Comparison of ENCODE assay signal across 8 mouse cellular contexts in the genomic region with DNA sequence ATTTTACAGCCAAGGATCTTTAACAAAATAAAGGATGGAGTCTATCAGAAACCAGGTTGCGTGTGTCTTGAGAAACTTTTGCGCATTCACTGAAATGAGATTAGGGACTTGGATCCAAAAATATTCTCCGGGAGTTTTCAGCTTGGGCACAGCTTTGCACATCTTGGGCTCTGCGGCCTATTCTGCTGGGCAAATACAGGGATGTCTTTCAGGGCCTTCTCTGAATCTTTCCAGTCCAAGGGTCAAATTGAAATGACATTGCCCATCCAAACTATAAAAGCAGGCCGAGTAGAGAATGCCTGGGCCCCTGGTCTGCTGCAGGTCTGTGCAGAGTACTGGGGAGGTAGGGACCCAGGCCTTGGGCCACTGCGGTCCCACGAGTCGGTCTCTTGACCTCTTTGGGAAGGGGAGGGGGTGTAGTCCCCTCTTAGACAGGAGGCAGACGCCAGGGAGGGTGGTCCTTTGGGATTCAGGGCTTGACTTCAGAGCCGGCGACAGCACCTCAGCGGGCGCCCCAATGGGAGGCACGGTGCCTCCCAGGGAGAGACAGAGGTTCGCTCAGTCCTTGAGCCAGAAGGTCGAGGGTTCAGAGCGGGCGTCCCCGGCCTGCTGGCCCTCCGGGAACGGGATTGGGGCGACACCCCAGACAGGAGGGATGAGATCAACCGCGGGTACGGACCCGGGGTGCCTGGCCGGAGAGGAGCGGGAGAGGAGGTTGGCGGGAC. TPM values are rescaled to one million over a fixed set of nuclear protein-coding genes. Genes with fewer than 3 reads are reported as not detected.
DNase-seq lines count a peak whose midpoint lies in the region; ATAC-seq and TF ChIP-seq lines count a peak whose summit lies in the region.

A gene (plus strand): TSS at position 388 of the 725 bp plus-strand sequence.

- ATAC-seq in G1E (ENCODE audit: extremely low read depth, insufficient number of reproducible peaks, low FRiP score, poor library complexity, severe bottlenecking), result peak; percentile 5; the same call in 1 of the 2 replicates
- peak; percentile 7 for ATAC-seq in midbrain, embryonic 16.5 days

- H3K9ac ChIP-seq in midbrain, embryonic 16.5 days (ENCODE audit: low read depth, low read length), result peak within 1 kb of the TSS; percentile 91

- intact Hi-C loops in heart, postnatal 14 days (cut with DNase I), result loop anchor here (1.0 to 5.0 kb wide), 3 partner anchors 38 to 238 kb away; a partner anchor contains a TSS
- intact Hi-C loops in left cerebral cortex, postnatal 10 days (cut with DNase I), result loop anchor here (1.0 to 10.0 kb wide), 5 partner anchors 89 to 493 kb away; a partner anchor contains a TSS

- 5% methylated on average over 29 of the region's 29 CpGs for WGBS in forebrain, embryonic 10.5 days
- 5% methylated on average over 29 of the region's 29 CpGs for WGBS in midbrain, embryonic 16.5 days

- no peaks in the 10 kb centered on the region for H3K9me3 ChIP-seq in G1E (replicated peaks)
- H3K9me3 ChIP-seq in forebrain, embryonic 10.5 days, result no peaks in the 10 kb centered on the region
- no peaks in the 10 kb centered on the region for H3K9me3 ChIP-seq in midbrain, embryonic 16.5 days (replicated peaks; ENCODE audit: control insufficient read depth, low read length, poor library complexity, severe bottlenecking)

- peaks cover 67% of the 10 kb centered on the region for H3K4me1 ChIP-seq in G1E (ENCODE audit: insufficient read depth, low read depth, low read length)
- peaks cover 45% of the 10 kb centered on the region for H3K4me1 ChIP-seq in forebrain, embryonic 10.5 days
- peaks cover 32% of the 10 kb centered on the region for H3K4me1 ChIP-seq in midbrain, embryonic 16.5 days (ENCODE audit: control insufficient read depth, insufficient read depth, low read length)

- peak within 1 kb of the TSS; percentile 97 for H3K4me3 ChIP-seq in G1E (ENCODE audit: low read depth, low read length)
- H3K4me3 ChIP-seq in forebrain, embryonic 10.5 days, result peak within 1 kb of the TSS; percentile 96
- H3K4me3 ChIP-seq in midbrain, embryonic 16.5 days (ENCODE audit: low read depth, low read length), result peak within 1 kb of the TSS; percentile 93

- no peak for TF ChIP-seq CTCF in G1E (IDR thresholded peaks at IDR 0.05; ENCODE audit: low read depth, low read length)

- no peak for DNase-seq in heart, adult 18-20 months
- no peak for DNase-seq in heart, adult 11 months
- DNase-seq in G1E (ENCODE audit: low spot score), result peak; percentile 53
- DNase-seq in forebrain, embryonic 10.5 days (ENCODE audit: extremely low spot score, low spot score), result no peak
- no peak for DNase-seq in heart, postnatal 14 days
- no peak for DNase-seq in left cerebral cortex, postnatal 10 days (ENCODE audit: extremely low spot score in 1 of 2, low spot score in 2 of 2)
- DNase-seq in thymus, postnatal 25 days, result no peak

- H3K27me3 ChIP-seq in G1E (ENCODE audit: insufficient read depth, low read length), result no peaks in the 10 kb centered on the region
- H3K27me3 ChIP-seq in forebrain, embryonic 10.5 days (ENCODE audit: poor library complexity, severe bottlenecking), result no peaks in the 10 kb centered on the region
- H3K27me3 ChIP-seq in midbrain, embryonic 16.5 days (ENCODE audit: control insufficient read depth, insufficient read depth, low read depth, low read length), result no peaks in the 10 kb centered on the region

- peak within 1 kb of the TSS; percentile 84 for H3K4me2 ChIP-seq in midbrain, embryonic 16.5 days (ENCODE audit: low read length)

- peak within 1 kb of the TSS; percentile 98 for H3K27ac ChIP-seq in forebrain, embryonic 10.5 days
- H3K27ac ChIP-seq in midbrain, embryonic 16.5 days (ENCODE audit: low read length), result peak within 1 kb of the TSS; percentile 96

- no peaks in the 10 kb centered on the region for H3K36me3 ChIP-seq in G1E (replicated peaks)
- no peaks in the 10 kb centered on the region for H3K36me3 ChIP-seq in forebrain, embryonic 10.5 days (replicated peaks)
- H3K36me3 ChIP-seq in midbrain, embryonic 16.5 days (ENCODE audit: control insufficient read depth, insufficient read depth, low read length), result no peaks in the 10 kb centered on the region

RNA-seq across cellular contexts. Expression of the gene that starts here (rescaled TPM):
- 10 to 100 TPM; 37.5 to 44.4 TPM for total RNA-seq in heart, adult 18-20 months (2021)
- 79.9 and 98.3 TPM in 2 replicates for total RNA-seq in G1E (2014; fragmentation: Nextera tagmentation)
- 40.4 and 40.8 TPM in 2 replicates for total RNA-seq in G1E (2017)
- 13.4 and 24.7 TPM in 2 replicates for polyA plus RNA-seq in G1E (2012)
- polyA plus RNA-seq in forebrain, embryonic 10.5 days (2016; fragmentation: Nextera tagmentation; extraction: Ambion mirVana), result 140 and 149 TPM in 2 replicates
- 10 to 100 TPM; 50.5 to 51.9 TPM for total RNA-seq in heart, postnatal 14 days (2021)
- total RNA-seq in left cerebral cortex, postnatal 10 days (2021), result 100 to 1,000 TPM; 177 to 178 TPM
- 227 and 255 TPM in 2 replicates for polyA plus RNA-seq in midbrain, embryonic 16.5 days (2015; fragmentation: Nextera tagmentation; extraction: Ambion mirVana)
